Mouse (Mus musculus) v-Abl transformed pro-B cells (cell line): ENCODE measurements around the gene Cebpb.

ENCODE experiments used
- in situ Hi-C, 2 experiments: fragments of 400-800 bp; cut with MboI; formaldehyde crosslinking; loops; one replicate each; pipeline ENCODE4 v1.15.1; 2025; ENCODE audit not compliant: unreplicated experiment in 2 of 2

Cebpb gene

DNA sequence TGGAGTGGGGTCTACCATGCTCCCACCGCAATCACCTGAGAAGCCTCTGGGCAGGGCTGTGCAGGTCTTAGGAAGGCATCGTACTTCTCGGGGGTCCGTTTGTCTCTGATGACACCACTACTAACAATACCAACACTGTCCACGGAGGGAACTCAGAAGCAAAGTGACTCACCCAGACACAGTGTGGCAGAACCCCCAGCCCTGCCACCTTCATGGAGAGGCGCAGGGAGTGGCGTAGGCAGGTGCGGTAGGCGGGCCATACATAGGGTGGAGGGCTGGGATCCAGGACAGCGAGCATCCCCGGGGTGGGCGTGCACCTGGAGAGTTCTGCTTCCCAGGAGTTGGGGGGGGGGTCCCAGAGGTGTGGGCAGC, 603 bp upstream of the Cebpb start:
- in situ Hi-C loops: loop anchor here (5.0 kb wide), 3 partner anchors 209 to 329 kb away; partner anchors contain the start of gene Ripor3 (in 1 of the 2)

DNA sequence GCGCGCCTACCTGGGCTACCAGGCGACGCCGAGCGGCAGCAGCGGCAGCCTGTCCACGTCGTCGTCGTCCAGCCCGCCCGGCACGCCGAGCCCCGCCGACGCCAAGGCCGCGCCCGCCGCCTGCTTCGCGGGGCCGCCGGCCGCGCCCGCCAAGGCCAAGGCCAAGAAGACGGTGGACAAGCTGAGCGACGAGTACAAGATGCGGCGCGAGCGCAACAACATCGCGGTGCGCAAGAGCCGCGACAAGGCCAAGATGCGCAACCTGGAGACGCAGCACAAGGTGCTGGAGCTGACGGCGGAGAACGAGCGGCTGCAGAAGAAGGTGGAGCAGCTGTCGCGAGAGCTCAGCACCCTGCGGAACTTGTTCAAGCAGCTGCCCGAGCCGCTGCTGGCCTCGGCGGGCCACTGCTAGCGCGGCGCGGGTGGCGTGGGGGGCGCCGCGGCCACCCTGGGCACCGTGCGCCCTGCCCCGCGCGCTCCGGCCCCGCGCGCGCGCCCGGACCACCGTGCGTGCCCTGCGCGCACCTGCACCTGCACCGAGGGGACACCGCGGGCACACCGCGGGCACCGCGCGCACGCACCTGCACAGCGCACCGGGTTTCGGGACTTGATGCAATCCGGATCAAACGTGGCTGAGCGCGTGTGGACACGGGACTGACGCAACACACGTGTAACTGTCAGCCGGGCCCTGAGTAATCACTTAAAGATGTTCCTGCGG, 945 bp downstream of the Cebpb start, which contains the start of gene Tmem189:
Gene Tmem189, minus strand, starts transcription at position 322 of the 718 bp plus-strand sequence.
- in situ Hi-C loops: loop anchor here (5.0 kb wide), 3 partner anchors 208 to 328 kb away; partner anchors contain the start of gene Ripor3 (in 1 of the 2)

DNA sequence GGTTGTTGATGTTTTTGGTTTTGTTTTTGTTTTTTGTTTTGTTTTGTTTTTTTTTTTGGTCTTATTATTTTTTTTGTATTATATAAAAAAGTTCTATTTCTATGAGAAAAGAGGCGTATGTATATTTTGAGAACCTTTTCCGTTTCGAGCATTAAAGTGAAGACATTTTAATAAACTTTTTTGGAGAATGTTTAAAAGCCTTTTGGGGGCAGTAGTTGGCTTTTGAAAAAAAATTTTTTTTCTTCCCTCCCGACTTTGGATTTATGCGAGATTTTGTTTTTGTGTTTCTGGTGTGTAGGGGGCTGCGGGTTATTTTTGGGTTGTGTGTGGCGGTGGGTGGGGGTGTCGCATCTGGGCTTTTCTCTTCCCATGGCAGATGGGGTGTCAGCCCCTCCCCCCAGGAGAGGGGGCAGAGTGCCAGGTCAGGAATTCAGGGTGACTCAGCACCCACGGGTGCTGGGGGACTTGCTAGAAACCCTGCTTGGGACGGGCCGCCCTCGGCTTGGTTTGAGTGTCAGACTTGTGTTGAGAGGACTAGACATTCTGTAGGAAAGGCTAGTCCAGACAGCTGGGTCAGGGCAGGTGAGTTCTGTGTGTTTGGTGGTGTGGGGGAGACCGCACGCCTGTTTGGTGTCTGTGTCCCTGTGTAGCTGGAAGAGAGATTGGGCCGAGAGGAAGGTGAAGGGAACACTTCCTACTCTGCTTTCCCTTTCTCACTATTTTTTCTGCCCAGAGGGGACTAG, 1.7 kb downstream of the Cebpb start:
- in situ Hi-C loops: no loop called here

DNA sequence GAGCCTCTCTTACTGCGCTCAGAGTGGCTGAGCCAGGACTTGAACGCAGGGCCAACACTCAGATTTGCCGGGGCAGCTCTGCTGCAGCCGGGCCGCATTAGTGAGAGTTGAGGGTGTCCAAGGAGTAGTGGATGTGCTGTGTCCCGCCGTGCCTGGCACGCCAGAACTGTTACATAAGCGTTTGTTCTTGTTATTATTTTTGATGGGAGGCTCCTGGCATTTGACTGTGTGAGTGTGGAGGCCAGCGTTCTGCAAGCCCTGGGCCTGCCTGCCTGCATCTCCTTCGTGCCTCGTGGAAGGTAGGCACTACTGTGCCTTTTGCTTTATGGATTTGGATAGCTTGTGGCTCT, 2.2 kb downstream of the Cebpb start:
- in situ Hi-C loops: no loop called here

DNA sequence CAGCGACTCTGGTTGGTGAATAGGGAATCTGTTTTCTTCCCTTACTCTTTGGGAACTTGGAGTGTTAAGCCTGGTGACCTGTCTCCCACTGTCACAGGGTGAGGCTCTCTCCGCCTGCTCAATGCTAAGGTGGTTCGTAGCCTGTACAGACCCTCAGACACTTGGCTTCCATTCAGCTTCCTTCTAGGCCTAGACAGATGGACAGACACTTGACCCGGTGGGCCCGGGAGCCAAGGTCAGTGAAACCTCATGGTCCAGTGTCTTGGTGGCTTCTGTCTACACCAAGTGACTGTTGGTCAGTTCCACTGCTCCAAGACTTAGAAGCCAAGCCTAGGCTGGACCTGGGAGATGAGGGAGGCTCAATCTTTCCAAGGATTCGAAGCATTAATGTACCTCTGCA, 2.7 kb downstream of the Cebpb start:
- in situ Hi-C loops: no loop called here

DNA sequence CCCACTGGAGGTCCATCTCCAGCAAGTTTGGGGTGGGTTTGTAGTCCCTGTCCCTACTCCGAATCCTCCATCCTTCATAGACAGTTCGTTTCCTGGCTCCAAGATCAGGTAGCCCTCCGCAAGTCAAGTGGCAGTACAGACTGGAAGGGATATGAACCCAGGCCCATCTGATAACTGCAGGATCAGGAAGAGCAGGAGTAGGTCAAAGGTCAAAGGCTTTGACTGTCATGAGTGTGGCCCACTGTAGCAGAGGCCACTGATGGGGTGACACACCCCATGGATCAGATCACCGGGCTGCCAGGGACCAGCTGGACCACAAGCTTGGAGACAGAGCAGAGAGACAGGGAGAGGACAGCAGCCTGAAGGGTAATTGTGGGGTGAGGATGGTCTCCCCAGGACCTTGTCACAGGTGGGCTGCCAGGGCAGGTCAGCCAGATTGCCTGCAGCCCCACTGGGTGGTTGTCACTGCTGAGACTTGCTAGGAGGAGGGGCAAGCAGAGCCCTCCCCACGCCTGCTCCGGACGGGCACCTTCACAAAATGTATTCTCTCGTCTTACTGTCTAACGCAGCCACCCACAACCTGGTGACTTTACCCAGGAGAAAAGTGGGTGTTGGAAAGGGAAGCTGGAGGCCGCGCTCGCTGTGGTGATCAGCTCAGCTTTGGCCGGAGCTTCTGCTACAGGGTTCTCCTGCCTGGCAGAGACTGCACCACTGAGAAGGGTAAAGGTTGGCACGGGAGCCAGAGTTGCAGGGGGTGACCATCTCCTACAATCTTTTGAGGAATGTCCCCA, 3.4 kb downstream of the Cebpb start:
- in situ Hi-C loops: no loop called here

DNA sequence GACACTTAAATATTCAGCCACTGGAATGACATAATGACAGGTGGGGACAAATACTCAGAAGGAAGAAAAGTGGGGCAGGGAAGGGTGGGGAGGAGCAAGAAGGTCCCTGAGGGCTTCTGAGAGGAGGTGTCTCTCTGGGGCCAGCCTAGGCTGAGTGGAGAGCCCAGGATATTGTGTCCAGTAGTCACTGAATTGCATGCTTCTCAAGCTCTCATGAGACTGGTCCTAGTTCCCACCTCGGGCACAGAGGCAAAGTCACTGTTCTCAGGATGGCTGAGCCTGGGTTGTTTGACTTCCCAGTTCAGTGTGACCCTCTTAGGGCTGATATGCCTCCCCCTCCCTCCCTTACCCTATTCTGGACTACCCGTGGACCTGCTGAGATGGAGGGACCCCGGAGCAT, 4.1 kb downstream of the Cebpb start:
- in situ Hi-C loops: no loop called here

DNA sequence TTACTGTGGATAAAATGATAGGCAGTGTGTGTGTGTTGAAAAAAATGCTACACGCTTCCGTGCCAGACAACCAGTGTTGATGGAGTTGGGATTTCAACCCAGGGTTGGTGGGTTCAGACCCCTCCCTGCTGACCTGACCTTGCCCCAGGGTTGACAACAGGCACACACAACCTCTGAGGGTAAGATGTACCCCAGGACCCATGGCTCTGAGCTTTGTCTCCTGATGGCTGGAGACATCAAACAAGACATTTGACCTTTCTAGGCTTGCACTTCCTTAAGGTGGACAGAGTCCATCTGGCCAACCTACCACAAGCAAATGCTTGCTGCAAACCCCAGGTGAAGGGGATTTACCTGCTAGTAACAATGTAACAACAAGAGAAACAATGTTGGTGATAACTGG, 4.8 kb downstream of the Cebpb start:
- in situ Hi-C loops: no loop called here

DNA sequence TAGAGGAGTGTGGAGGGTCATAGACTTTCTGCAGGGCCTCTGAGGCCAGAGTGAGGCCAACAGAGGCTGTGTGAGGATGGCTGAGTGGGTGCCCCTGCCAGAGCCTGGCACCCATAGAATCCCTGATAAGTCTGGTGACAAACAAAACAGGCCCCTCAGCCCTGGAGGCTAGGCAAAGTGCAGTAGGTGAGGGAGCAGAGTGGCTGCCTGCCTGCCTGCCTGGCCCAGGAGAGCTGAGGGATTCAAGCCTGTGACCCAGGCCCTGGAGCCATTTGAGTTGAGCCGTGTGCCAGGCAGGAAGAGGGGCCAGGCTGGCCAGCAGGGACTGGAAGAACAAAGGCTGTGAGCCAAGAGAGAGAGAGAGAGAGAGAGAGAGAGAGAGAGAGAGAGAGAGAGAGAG, 5.5 kb downstream of the Cebpb start:
- in situ Hi-C loops: no loop called here

DNA sequence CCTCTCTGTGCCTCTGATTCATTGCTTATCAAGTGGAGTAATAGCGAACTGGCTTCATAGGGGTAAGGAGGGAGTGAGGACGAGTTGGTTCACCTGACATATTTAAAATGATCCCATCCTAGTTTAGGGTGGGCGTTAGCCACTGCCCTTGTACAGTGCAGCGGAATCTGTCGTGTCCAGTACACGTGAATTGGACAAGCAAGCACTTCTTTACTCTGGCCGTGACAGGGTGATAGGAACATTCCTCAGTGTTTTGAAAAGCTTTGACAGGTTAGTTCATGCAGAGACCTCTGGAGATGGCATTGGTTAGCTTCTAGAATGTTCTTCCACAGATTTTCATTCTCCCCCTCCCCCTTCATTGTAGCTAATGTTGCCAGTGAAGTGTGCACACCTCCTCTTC, 6.2 kb downstream of the Cebpb start:
- in situ Hi-C loops: no loop called here

DNA sequence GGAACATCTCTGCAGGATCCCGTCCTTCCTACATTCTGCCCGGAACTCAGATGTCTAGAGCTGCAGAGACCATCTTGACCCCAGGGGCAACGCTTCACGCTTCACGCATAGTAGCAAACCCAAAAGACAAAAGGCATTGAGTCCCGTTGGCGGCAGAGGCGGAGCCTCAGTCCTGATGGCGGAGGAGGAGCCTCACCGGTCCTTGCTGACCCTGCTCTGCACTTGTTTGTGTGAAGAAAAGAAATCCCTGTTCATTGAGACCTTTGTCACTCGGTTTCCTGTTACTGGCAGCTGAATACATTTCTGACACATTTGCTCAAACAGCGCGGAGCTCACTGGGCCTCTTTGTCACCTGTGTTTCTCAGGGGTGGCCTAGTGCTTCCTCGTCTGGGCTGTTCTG, 6.8 kb downstream of the Cebpb start:
- in situ Hi-C loops: no loop called here

DNA sequence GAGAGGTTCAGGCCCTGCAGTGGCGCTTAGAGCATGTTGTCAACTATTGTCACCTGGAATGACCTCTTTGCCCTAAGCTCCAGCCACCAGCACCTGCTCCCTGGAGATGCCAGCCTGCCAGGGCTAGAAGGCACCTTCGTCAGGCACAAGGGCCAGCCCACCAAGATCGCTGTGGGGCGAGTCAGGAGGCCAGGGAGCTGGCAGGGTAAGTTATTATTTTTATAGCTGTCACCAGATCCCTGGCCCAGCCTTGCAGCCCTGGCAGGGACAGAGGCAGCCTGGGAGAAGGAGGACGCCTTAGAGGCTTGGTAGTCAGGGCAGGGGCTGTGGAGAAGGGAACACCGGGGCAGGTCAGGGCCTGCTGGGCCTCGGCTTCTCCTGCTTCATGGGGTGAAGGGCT, 7.4 kb downstream of the Cebpb start:
- in situ Hi-C loops: no loop called here

DNA sequence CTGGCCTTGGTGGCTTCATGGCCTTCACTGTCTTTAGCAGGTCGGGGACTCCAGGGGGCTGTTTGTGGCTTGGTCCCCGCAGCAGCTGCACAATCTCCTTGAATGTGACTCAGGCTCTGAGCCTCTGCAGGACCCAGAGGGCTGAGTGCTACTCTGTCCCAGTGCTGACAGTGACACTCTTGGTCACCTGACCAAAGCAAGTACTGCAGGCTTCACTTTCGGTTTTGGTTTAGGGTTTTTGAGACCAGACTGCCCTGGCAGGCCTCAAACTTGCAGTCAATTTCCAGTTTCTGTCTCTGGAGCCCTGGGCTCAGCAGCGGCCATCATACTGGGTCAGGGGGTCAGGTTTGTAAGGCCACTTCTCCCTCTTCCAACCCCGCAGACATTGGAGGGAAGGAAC, 9.2 kb downstream of the Cebpb start:
- in situ Hi-C loops: no loop called here

DNA sequence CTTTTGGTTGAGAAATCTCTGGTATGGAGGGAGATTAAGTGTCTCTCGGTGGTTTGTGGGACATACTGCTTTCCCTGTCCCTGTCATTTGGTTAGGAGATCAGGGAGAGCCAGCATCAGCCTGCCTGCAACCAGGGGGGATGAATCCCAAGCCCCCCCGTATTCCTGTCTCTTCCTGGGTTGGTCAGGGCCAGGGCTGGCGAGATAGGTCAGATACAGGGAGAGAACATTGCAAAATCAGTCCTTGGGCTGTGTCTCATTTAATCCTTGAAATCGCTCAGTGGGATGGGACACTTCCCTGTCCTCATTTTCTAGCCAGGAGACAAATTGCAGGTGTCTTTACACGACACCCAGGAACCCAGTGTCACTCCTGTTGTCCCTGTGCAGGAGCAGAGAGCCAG, 11.3 kb downstream of the Cebpb start:
- in situ Hi-C loops: loop anchor here in 1 of 2 experiments (25.0 kb wide), 1 partner anchor 112 kb away; no protein-coding TSS in a partner anchor

DNA sequence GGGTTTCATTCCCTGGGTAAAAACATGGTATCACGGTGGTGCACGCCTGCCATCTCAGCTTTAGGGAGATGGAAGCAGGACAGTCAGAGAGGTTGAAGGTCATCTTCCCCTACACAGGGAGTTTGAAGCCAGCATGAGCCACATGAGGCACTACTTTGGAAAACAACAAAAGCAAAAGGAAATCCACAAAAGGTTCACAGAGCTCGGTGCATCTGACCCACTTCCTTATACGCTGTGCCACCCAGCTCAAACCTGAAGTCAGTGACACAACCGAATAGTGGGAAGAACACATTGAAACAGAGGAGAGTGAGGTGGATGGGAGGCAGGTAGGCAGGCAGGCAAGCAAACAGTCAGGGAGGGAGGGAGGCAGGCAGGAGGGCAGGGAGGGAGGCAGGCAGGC, 12.8 kb downstream of the Cebpb start:
- in situ Hi-C loops: loop anchor here in 1 of 2 experiments (25.0 kb wide), 1 partner anchor 111 kb away; no protein-coding TSS in a partner anchor

DNA sequence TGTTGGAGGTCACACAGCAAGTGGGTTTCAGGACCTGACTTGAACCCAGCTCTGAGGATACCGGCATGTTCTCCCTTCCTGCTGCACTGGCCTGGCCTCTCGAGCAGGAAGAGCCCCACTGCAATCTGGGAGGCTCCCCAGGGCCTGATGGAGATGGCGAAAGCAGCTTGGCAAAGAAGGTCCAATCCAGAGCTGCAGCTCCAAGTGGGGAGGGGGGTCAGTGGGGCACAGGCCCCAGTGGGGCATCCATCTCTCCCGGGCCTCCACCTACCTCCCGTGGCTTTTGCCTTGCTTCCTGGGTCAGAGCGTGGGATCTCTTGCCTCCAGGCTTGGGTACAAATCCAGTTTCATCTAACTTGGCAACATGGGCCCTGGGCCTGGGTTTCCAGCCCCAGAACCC, 13.4 kb downstream of the Cebpb start:
- in situ Hi-C loops: loop anchor here in 1 of 2 experiments (25.0 kb wide), 1 partner anchor 110 kb away; no protein-coding TSS in a partner anchor

DNA sequence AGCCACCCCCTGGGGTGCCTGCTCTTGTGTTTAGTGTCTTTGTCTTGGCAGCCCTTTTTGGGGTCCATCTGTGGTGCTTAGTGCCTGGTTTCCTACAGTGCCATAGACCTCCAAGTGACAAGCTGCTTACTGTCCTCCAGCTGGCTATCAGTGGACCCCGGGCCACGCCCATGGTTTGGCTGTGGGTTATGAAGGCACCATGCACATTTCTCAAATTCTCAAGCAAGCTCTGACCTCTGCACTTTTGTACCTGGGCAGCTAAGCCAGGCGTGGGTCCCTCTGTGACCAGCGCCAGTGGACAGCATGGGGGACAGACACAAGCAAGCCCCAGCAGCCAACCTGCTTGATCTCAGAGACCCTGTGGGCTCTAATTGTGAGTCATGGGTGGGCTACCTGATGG, 15.7 kb downstream of the Cebpb start:
- in situ Hi-C loops: loop anchor here in 1 of 2 experiments (25.0 kb wide), 1 partner anchor 108 kb away; no protein-coding TSS in a partner anchor

DNA sequence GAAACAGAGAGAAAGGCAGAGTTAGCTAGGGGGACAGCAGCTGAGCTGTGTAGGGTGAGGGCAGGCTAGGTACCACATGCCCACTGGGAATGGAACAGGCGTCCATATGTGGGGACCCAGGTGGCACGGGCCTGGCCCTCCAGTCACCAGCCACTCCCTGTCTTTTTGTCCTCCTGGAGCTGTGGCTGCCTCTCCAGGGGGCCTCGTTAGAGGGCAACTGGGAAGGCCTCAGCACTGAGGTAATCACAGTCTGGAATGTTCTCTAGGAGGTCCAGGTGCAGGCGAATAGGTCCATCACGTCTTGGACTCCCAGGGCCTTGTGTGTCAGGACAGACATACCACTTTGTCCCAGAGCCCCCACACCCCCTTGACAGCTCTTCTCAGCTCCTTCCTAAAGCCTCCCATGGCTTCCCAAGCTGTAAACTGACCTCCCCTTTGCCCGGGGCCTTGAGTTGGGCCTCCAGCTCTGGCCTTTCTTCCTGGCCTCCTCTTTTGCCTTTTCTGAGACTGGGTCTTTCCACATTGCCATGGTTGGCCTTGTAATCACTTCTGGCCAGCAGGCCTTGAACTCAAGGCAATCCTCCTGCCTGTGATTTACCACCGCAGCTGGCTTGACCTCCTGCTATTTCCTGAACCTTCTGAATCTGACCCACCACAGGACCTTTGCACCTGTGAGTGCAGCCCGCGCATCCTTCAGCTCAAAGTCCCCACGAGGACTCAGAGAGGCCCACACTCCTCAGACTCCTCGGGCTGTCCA, 17.6 kb downstream of the Cebpb start:
- in situ Hi-C loops: loop anchor here in 1 of 2 experiments (25.0 kb wide), 1 partner anchor 106 kb away; no protein-coding TSS in a partner anchor

DNA sequence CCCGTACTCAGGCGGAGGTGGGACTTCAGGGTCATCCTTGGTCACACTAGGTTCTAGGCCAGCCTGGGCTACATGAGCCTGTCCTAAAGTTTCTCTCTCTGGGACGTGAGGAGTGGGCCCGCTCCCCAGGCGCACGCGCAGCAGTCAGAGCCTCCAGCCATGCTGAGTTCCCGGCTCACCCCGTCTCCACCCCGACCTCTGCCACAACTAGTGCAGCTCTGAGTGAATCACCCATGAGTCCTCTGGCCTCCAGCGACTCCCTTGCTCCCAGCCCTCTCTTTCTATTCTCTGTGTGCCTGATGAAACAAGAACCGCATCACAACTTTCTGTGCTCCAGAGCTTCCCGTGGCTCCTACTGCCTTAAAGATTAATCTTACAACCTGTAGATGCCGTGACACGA, 19.7 kb downstream of the Cebpb start:
- in situ Hi-C loops: loop anchor here in 1 of 2 experiments (25.0 kb wide), 1 partner anchor 104 kb away; no protein-coding TSS in a partner anchor

DNA sequence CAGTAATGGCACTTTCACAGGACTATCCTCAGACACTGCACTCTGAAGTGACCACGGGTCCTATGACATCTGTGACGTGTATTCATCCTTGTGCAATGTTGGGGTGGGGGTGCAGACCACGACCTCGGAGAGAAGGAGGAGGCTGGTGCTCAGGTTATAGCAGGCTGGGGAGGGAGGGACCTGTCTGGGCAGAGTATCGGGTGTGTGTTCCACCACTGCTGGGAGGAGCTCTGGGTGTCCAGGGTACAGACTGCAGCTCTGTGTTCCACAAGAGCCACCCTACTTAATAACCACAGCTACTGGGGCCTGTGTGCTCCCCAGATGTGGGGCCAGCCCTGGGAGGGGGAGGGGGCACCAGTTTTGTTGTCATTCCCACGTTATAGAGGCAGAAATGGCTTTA, 21.3 kb downstream of the Cebpb start:
- in situ Hi-C loops: loop anchor here in 1 of 2 experiments (25.0 kb wide), 1 partner anchor 102 kb away; no protein-coding TSS in a partner anchor
